Mouse (Mus musculus) induced T-regulatory cell, adult 2 months (primary cell): ENCODE measurements around the gene Pef1.

Experiments used
- DNase-seq: peaks from one replicate; pipeline ENCODE4 v3.0.0-alpha.2; 2012; ENCODE audit warnings: low read depth

Gene Pef1

GRCm38 (mm10) chr4:130176156-130176720 lies 73.9 kb downstream of the Pef1 start:
- peak; percentile 33 for DNase-seq

DNA sequence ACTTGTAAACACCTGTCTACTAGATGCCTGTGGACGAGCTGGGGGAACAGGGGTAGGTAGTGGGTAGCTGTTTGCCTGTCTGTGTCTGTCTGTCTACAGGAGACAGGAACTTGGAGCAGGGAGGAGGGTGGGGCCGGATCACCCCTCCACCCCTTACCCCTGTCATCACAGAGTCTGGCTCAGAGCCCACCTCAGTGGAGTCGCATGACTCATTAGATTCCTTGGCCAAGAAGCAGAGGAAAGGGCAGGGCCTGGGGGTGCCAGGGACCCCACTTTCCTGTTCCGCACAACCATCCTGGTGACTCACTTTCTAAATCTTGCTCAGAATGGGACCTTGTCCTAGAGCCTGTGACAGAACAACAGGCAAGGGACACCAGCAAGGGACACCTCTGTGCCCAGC lies 74.7 kb downstream of the Pef1 start:
- DNase-seq: no peak

- no peak for DNase-seq
Observed at GRCm38 (mm10) chr4:130177536-130177935, 75.2 kb downstream of the Pef1 start.
